ENCODE assay signal across 8 mouse cellular contexts in the genomic region with DNA sequence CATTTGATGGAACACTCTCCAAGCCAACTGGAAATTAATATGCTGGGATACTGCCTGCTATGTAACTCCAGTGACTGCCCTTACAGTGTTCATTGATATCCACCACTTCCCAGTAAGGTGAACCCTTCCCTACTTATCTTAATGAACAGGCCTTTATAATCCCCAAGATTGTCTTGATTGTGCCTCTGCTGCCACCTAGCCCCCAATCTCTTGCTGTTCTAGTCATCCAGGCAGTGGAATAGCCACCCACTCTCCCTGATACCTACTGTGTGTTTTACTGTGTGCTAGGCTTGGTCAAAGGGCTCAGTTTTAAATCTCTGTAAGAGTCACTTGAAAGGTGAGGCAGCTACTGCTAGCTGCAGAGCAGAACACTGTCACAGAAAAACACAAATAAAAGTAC.
A peak's percentile ranks its signal among the peaks of the same experiment; 100 is the strongest.
DNase-seq lines count a peak whose midpoint lies in the region; ATAC-seq and TF ChIP-seq lines count a peak whose summit lies in the region.

No protein-coding gene starts in this region.

- H3K27me3 ChIP-seq in liver, embryonic 14.5 days (ENCODE audit: control insufficient read depth, insufficient read depth, low read length): no peaks in the 10 kb centered on the region
- no peaks in the 10 kb centered on the region for H3K27me3 ChIP-seq in liver, embryonic 12.5 days (replicated peaks)

- no peaks in the 10 kb centered on the region for H3K4me1 ChIP-seq in liver, embryonic 14.5 days (replicated peaks; ENCODE audit: control insufficient read depth in 2 of 2, insufficient read depth in 2 of 2, low read length in 1 of 2)
- H3K4me1 ChIP-seq in liver, embryonic 12.5 days: no peaks in the 10 kb centered on the region

- TF ChIP-seq EP300 in liver, embryonic 14.5 days (IDR thresholded peaks at IDR 0.05; ENCODE audit: low read depth): no peak

- no peak overlapping the region for H3K4me2 ChIP-seq in liver, embryonic 14.5 days (ENCODE audit: low read depth)
- H3K4me2 ChIP-seq in liver, embryonic 12.5 days: no peak overlapping the region

- H3K36me3 ChIP-seq in liver, embryonic 14.5 days (replicated peaks; ENCODE audit: control insufficient read depth, insufficient read depth, low read depth): no peaks in the 10 kb centered on the region
- H3K36me3 ChIP-seq in liver, embryonic 12.5 days: no peaks in the 10 kb centered on the region

- DNase-seq in adrenal gland, adult (ENCODE audit: inconsistent age in 2 of 2, low spot score in 1 of 2): peak; percentile 63 to 82
- DNase-seq in adrenal gland, postnatal 4 days (ENCODE audit: low spot score in 2 of 2): no peak
- no peak for DNase-seq in liver, embryonic 14.5 days (ENCODE audit: low read depth in 3 of 3, low spot score in 3 of 3)
- DNase-seq in lung, postnatal 10 days: peak; percentile 74
- no peak for DNase-seq in layer of hippocampus, adult 8-10 months (ENCODE audit: low spot score in 2 of 2)

- no peak for ATAC-seq in liver, embryonic 14.5 days (ENCODE audit: insufficient read depth)
- no peak for ATAC-seq in liver, embryonic 12.5 days
- ATAC-seq in granulocyte monocyte progenitor cell, adult 5-6 weeks (replicated peaks; ENCODE audit: poor library complexity, severe bottlenecking): peak; percentile 27
- ATAC-seq in cerebellum, adult (ENCODE audit: insufficient number of reproducible peaks, low FRiP score, low TSS enrichment): no peak

- H3K9me3 ChIP-seq in liver, embryonic 14.5 days (ENCODE audit: control insufficient read depth, low read length): no peaks in the 10 kb centered on the region
- no peaks in the 10 kb centered on the region for H3K9me3 ChIP-seq in liver, embryonic 12.5 days (replicated peaks)

- H3K9ac ChIP-seq in liver, embryonic 14.5 days (replicated peaks): no peak overlapping the region
- H3K9ac ChIP-seq in liver, embryonic 12.5 days: no peak overlapping the region

- no peak overlapping the region for H3K27ac ChIP-seq in liver, embryonic 14.5 days
- H3K27ac ChIP-seq in liver, embryonic 12.5 days: no peak overlapping the region

- no peak overlapping the region for H3K4me3 ChIP-seq in liver, embryonic 14.5 days (ENCODE audit: insufficient read depth in 1 of 2, low read depth in 2 of 2, low read length in 2 of 2)
- H3K4me3 ChIP-seq in liver, embryonic 12.5 days: no peak overlapping the region

- peak; percentile 35; the same call in 1 of the 2 replicates for TF ChIP-seq CTCF in liver, embryonic 14.5 days (IDR thresholded peaks at IDR 0.05; ENCODE audit: low read depth)

Comparison
In these comparisons a context has a peak if more than half of its experiments do, and no peak if none do; other contexts are left out.
1. DNase-seq: peak in adrenal gland, adult (2 of 2) and lung, postnatal 10 days (single experiment); none in adrenal gland, postnatal 4 days (0 of 2), liver, embryonic 14.5 days (0 of 3) and layer of hippocampus, adult 8-10 months (0 of 2).